ENCODE assay signal across 21 mouse cellular contexts in genomic region chr14:101822390-101822789, GRCm38 (mm10).
DNase-seq lines count a peak whose midpoint lies in the region; ATAC-seq and TF ChIP-seq lines count a peak whose summit lies in the region.
"Had no signal": no experiment of that assay in that cellular context is flagged by ENCODE, and none has a peak within 500 bp of the region (broad histone marks: within the 10 kb centered on the region; RNA-seq: fewer than 3 reads in every experiment).

No protein-coding gene starts in this region.

- H3K9me3 ChIP-seq in embryonic facial prominence, embryonic 14.5 days (ENCODE audit: control insufficient read depth, low read length): no peaks in the 10 kb centered on the region
- no peaks in the 10 kb centered on the region for H3K9me3 ChIP-seq in embryonic facial prominence, embryonic 10.5 days
- no peaks in the 10 kb centered on the region for H3K9me3 ChIP-seq in heart, embryonic 15.5 days (replicated peaks)
- no peaks in the 10 kb centered on the region for H3K9me3 ChIP-seq in lung, postnatal 0 days (ENCODE audit: low read length)
- H3K9me3 ChIP-seq in heart, postnatal 0 days (replicated peaks; ENCODE audit: control insufficient read depth, low read length): no peaks in the 10 kb centered on the region
- H3K9me3 ChIP-seq: forebrain, embryonic 12.5 days; limb, embryonic 12.5 days; neural tube, embryonic 15.5 days had no signal

- intact Hi-C loops in heart, postnatal 36 days (cut with DNase I): no loop called here

- WGBS in embryonic facial prominence, embryonic 14.5 days: 81% methylated on average over 6 of the region's 6 CpGs
- WGBS in embryonic facial prominence, embryonic 10.5 days: 94% methylated on average over 6 of the region's 6 CpGs
- WGBS in heart, embryonic 15.5 days: 89% methylated on average over 6 of the region's 6 CpGs
- 83% methylated on average over 6 of the region's 6 CpGs for WGBS in lung, postnatal 0 days
- WGBS in heart, postnatal 0 days: 84% methylated on average over 6 of the region's 6 CpGs

- TF ChIP-seq EP300 in lung, postnatal 0 days (IDR thresholded peaks at IDR 0.05): no peak; the same call in 1 of the 2 replicates
- no peak for TF ChIP-seq EP300 in heart, postnatal 0 days (IDR thresholded peaks at IDR 0.05; ENCODE audit: low read depth)

- H3K4me1 ChIP-seq in embryonic facial prominence, embryonic 14.5 days (ENCODE audit: control insufficient read depth, insufficient read depth, low read length): no peaks in the 10 kb centered on the region
- peaks cover 3% of the 10 kb centered on the region; the same call in 1 of the 2 replicates for H3K4me1 ChIP-seq in embryonic facial prominence, embryonic 10.5 days
- no peaks in the 10 kb centered on the region for H3K4me1 ChIP-seq in heart, embryonic 15.5 days (replicated peaks)
- no peaks in the 10 kb centered on the region for H3K4me1 ChIP-seq in lung, postnatal 0 days (ENCODE audit: insufficient read depth, low read depth, low read length)
- no peaks in the 10 kb centered on the region; the same call in 1 of the 2 replicates for H3K4me1 ChIP-seq in heart, postnatal 0 days (ENCODE audit: control insufficient read depth, insufficient read depth)
- H3K4me1 ChIP-seq: forebrain, embryonic 12.5 days; limb, embryonic 12.5 days; neural tube, embryonic 15.5 days had no signal

- H3K4me2 ChIP-seq in embryonic facial prominence, embryonic 14.5 days (ENCODE audit: low read depth, low read length): no peak overlapping the region
- H3K4me2 ChIP-seq in heart, embryonic 15.5 days: no peak overlapping the region
- no peak overlapping the region for H3K4me2 ChIP-seq in lung, postnatal 0 days (replicated peaks; ENCODE audit: low read depth, low read length)
- H3K4me2 ChIP-seq in heart, postnatal 0 days (ENCODE audit: low read depth, low read length): no peak overlapping the region
- H3K4me2 ChIP-seq: forebrain, embryonic 12.5 days; limb, embryonic 12.5 days; neural tube, embryonic 15.5 days had no signal

- H3K36me3 ChIP-seq in embryonic facial prominence, embryonic 14.5 days (ENCODE audit: control insufficient read depth, insufficient read depth, low read length): no peaks in the 10 kb centered on the region
- H3K36me3 ChIP-seq in embryonic facial prominence, embryonic 10.5 days (replicated peaks): no peaks in the 10 kb centered on the region
- H3K36me3 ChIP-seq in heart, embryonic 15.5 days: no peaks in the 10 kb centered on the region
- H3K36me3 ChIP-seq in lung, postnatal 0 days (ENCODE audit: insufficient read depth, low read length): no peaks in the 10 kb centered on the region
- no peaks in the 10 kb centered on the region for H3K36me3 ChIP-seq in heart, postnatal 0 days (replicated peaks; ENCODE audit: control insufficient read depth, insufficient read depth, low read length)
- H3K36me3 ChIP-seq: forebrain, embryonic 12.5 days; limb, embryonic 12.5 days; neural tube, embryonic 15.5 days had no signal

- no peak overlapping the region for H3K4me3 ChIP-seq in embryonic facial prominence, embryonic 14.5 days (ENCODE audit: low read depth, low read length)
- H3K4me3 ChIP-seq in embryonic facial prominence, embryonic 10.5 days: no peak overlapping the region
- H3K4me3 ChIP-seq in heart, embryonic 15.5 days: no peak overlapping the region
- no peak overlapping the region for H3K4me3 ChIP-seq in lung, postnatal 0 days (ENCODE audit: low read depth, low read length)
- H3K4me3 ChIP-seq in heart, postnatal 0 days (ENCODE audit: low read depth, low read length): no peak overlapping the region
- H3K4me3 ChIP-seq: forebrain, embryonic 12.5 days; limb, embryonic 12.5 days; neural tube, embryonic 15.5 days had no signal

- ATAC-seq in embryonic facial prominence, embryonic 14.5 days (ENCODE audit: low read depth): no peak; the same call in 1 of the 2 replicates
- no peak for ATAC-seq in heart, embryonic 15.5 days (replicated peaks; ENCODE audit: insufficient number of reproducible peaks, insufficient read depth, low FRiP score, low read depth)
- no peak; the same call in 1 of the 2 replicates for ATAC-seq in lung, postnatal 0 days
- ATAC-seq in heart, postnatal 0 days (ENCODE audit: insufficient read depth, low read depth): no peak
- ATAC-seq in erythroid progenitor cell, adult 5-6 weeks (replicated peaks; ENCODE audit: low FRiP score, poor library complexity, severe bottlenecking): no peak
- ATAC-seq: hindbrain, embryonic 16.5 days; midbrain, embryonic 16.5 days had no signal

- H3K27me3 ChIP-seq in embryonic facial prominence, embryonic 14.5 days (replicated peaks; ENCODE audit: control insufficient read depth, insufficient read depth, low read length): no peaks in the 10 kb centered on the region
- H3K27me3 ChIP-seq in embryonic facial prominence, embryonic 10.5 days (replicated peaks; ENCODE audit: low read depth, poor library complexity, severe bottlenecking): no peaks in the 10 kb centered on the region
- no peaks in the 10 kb centered on the region for H3K27me3 ChIP-seq in heart, embryonic 15.5 days
- H3K27me3 ChIP-seq in lung, postnatal 0 days (replicated peaks; ENCODE audit: insufficient read depth, low read length): no peaks in the 10 kb centered on the region
- H3K27me3 ChIP-seq in heart, postnatal 0 days (ENCODE audit: control insufficient read depth, insufficient read depth, low read length): no peaks in the 10 kb centered on the region
- H3K27me3 ChIP-seq: CH12.LX; forebrain, embryonic 12.5 days; limb, embryonic 12.5 days; neural tube, embryonic 15.5 days had no signal

- DNase-seq in embryonic facial prominence, embryonic 14.5 days (ENCODE audit: low spot score): peak; percentile 66
- DNase-seq in embryonic facial prominence, embryonic 10.5 days (ENCODE audit: low spot score): no peak
- no peak for DNase-seq in heart, postnatal 36 days
- DNase-seq in lung, postnatal 0 days (ENCODE audit: low spot score): peak; percentile 62
- no peak for DNase-seq in lung, postnatal 14 days
- no peak for DNase-seq in heart, postnatal 0 days (ENCODE audit: low spot score)
- DNase-seq: cerebellum, postnatal 25 days; embryo, embryonic 11 days; gastrocnemius, postnatal 10 days; kidney, adult 18-20 months; thymus, adult 18-20 months had no signal

- no peak overlapping the region for H3K27ac ChIP-seq in embryonic facial prominence, embryonic 14.5 days (replicated peaks; ENCODE audit: low read depth, low read length)
- H3K27ac ChIP-seq in embryonic facial prominence, embryonic 10.5 days (replicated peaks): no peak overlapping the region
- H3K27ac ChIP-seq in heart, embryonic 15.5 days: 0 out of 2 replicates have a peak overlapping the region, but pooled peaks have one; percentile 12
- no peak overlapping the region for H3K27ac ChIP-seq in lung, postnatal 0 days (ENCODE audit: low read length)
- 0 out of 2 replicates have a peak overlapping the region, but pooled peaks have one; percentile 64 for H3K27ac ChIP-seq in heart, postnatal 0 days (ENCODE audit: low read depth)
- H3K27ac ChIP-seq: forebrain, embryonic 12.5 days; kidney, postnatal 0 days; limb, embryonic 12.5 days; liver, embryonic 14.5 days; neural tube, embryonic 15.5 days had no signal

- no peak overlapping the region for H3K9ac ChIP-seq in embryonic facial prominence, embryonic 14.5 days (ENCODE audit: low read depth, low read length)
- no peak overlapping the region for H3K9ac ChIP-seq in heart, embryonic 15.5 days
- H3K9ac ChIP-seq in lung, postnatal 0 days (replicated peaks; ENCODE audit: low read depth): no peak overlapping the region
- H3K9ac ChIP-seq in heart, postnatal 0 days (replicated peaks; ENCODE audit: low read depth, low read length): no peak overlapping the region
- H3K9ac ChIP-seq: forebrain, embryonic 12.5 days; limb, embryonic 12.5 days; liver, embryonic 14.5 days; neural tube, embryonic 15.5 days had no signal

- TF ChIP-seq CTCF in lung, postnatal 0 days (IDR thresholded peaks at IDR 0.05): no peak
- TF ChIP-seq CTCF in heart, postnatal 0 days (IDR thresholded peaks at IDR 0.05; ENCODE audit: low read depth): no peak

Comparison
In these comparisons a context has a peak if more than half of its experiments do, and no peak if none do; other contexts are left out.
1. DNase-seq: peak in embryonic facial prominence, embryonic 14.5 days (single experiment) and lung, postnatal 0 days (single experiment); none in embryonic facial prominence, embryonic 10.5 days (single experiment), heart, postnatal 36 days (0 of 2), lung, postnatal 14 days (single experiment) and heart, postnatal 0 days (single experiment).
2. H3K27ac ChIP-seq: peak in heart, embryonic 15.5 days (single experiment) and heart, postnatal 0 days (single experiment); none in embryonic facial prominence, embryonic 14.5 days (single experiment), embryonic facial prominence, embryonic 10.5 days (single experiment) and lung, postnatal 0 days (single experiment).